Mouse (Mus musculus) liver, embryonic 14.5 days (tissue): Measurements from ENCODE around the gene Nacc1.

Experiments used
- CTCF ChIP-seq: IDR thresholded peaks from 2 replicates; pipeline ENCODE4 v1.5.1; 2016; ENCODE audit warnings: antibody characterized with exemption, low read depth, control low read depth
- EP300 ChIP-seq: IDR thresholded peaks from 2 replicates; pipeline ENCODE4 v1.6.1; 2016; ENCODE audit warnings: antibody characterized with exemption, low read depth

DNA sequence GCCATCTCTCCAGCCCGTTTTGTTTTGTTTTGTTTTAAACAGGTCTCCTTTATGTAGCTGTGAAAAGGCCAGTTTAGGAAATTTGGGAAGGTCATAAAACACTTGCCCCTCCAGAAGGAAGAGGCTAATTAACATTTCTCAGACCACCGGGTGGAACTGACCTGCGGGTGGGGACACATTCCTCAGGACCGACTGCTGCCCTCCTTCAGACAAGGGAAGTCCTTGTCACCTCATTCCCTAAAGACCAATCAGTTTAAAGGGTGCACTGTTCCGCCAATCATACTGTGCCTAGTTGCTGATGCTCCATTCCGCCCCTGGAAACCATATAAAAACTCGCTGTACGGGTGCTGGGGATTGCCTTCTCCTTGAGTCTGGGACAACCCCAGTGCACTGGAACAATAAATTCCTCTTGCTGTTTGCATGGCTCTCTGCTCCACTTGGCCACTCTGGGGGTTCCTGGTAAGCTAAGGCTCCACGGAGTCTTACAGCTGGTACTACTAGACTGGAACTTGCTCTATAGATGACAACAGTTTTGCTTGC is 34.5 kb downstream of the Nacc1 start:
- TF ChIP-seq CTCF = no peak
- TF ChIP-seq EP300 = no peak
